Mouse (Mus musculus): ENCODE measurements around the gene Gdf11. TPM values are rescaled to one million over a fixed set of nuclear protein-coding genes. Genes with fewer than 3 reads are reported as not detected.

The Gdf11 gene
- polyA plus RNA-seq, 1 experiment, result 3.6 TPM

DNA sequence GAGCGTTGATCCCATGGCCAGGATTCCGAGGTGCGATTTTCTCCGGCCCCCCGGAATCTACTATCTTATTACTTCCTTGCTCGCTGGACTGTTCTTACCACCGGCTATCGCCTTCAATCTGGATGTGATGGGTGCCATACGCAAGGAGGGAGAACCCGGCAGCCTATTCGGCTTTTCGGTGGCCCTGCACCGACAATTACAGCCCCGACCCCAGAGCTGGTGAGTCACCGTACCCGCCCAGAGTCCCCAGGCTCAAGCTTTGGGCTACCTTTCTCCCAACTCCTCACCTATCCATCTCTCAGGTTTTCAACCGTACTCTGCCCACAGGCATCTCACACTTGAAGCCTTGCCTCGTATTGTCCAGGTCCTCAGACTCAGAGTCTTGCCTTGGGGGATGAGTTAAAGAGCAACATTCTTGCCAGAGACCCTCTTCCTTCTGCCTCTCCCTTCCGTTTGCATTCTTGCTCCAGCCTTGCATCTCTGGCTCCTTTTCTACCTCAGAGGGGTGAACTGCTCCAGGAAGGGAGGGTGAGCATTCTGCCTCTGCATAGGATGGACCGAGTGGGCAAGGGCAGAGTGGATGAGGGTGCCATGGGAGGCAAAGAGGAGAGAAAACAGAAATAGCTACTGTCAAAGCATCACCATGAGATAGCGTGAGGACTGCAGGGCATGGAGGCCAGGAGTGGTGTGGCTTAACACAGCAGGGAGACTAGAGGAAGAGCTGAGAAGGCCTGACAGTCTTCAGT lies 42.6 kb upstream of the Gdf11 start:
- TF ChIP-seq CTCF (IDR thresholded peaks at IDR 0.05; ENCODE audit: control insufficient read depth, insufficient read depth, low read length) (no peak), POLR2A (IDR thresholded peaks at IDR 0.05; ENCODE audit: borderline replicate concordance, control insufficient read depth, low read depth, low read length) (no peak)
- H3K4me3 ChIP-seq (replicated peaks; ENCODE audit: control insufficient read depth, low read depth, low read length), result no peak overlapping the region
- no peaks in the 10 kb centered on the region for H3K4me1 ChIP-seq (ENCODE audit: control insufficient read depth, insufficient read depth, low read length)
- 8% methylated on average over 21 of the region's 21 CpGs for WGBS
- no peak overlapping the region for H3K27ac ChIP-seq (ENCODE audit: control insufficient read depth, insufficient read depth, low read depth, low read length, poor library complexity)

- no peaks in the 10 kb centered on the region for H3K4me1 ChIP-seq (ENCODE audit: control insufficient read depth, insufficient read depth, low read length)
Observed at GRCm38 (mm10) chr10:128933574-128933973, 42.1 kb upstream of the Gdf11 start, which contains the start of gene Itga7. Gene Itga7, plus strand, starts transcription at chr10:128933818.

DNA sequence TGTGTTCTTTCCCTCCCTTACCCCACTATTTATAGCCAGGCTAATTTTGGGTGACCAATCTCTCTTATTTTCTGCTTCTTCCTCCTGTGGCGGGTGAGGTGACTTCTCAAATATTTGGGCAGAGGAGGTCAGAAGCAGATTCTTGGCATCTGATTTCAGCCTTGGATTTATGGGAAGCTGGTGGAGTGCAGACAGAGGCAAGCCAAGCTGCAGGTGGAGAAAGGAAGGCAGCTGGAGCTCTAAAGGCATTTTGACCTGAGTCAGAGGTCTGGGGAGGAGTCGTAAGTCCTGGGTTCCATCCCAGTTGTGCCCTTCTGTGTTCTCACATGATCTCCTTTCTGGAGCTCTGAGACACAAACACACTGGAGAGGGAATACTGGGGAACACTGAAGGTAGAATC lies 39.9 kb upstream of the Gdf11 start:
- WGBS, result 41% methylated on average over 2 of the region's 2 CpGs
- no peak overlapping the region for H3K27ac ChIP-seq (ENCODE audit: control insufficient read depth, insufficient read depth, low read depth, low read length, poor library complexity)
- no peak overlapping the region for H3K4me3 ChIP-seq (replicated peaks; ENCODE audit: control insufficient read depth, low read depth, low read length)
- no peak for TF ChIP-seq POLR2A (IDR thresholded peaks at IDR 0.05; ENCODE audit: borderline replicate concordance, control insufficient read depth, low read depth, low read length)
- TF ChIP-seq CTCF (IDR thresholded peaks at IDR 0.05; ENCODE audit: control insufficient read depth, insufficient read depth, low read length), result no peak
- H3K4me1 ChIP-seq (ENCODE audit: control insufficient read depth, insufficient read depth, low read length), result no peaks in the 10 kb centered on the region

More at GRCm38 (mm10) chr10:128933574-128933973, 42.1 kb upstream of the Gdf11 start, which contains the start of gene Itga7:
- Histone ChIP-seq H3K4me3 (replicated peaks; ENCODE audit: control insufficient read depth, low read depth, low read length) (no peak within 1 kb of the TSS), H3K27ac (ENCODE audit: control insufficient read depth, insufficient read depth, low read depth, low read length, poor library complexity) (no peak within 1 kb of the TSS)
- 2% methylated on average over 26 of the region's 26 CpGs for WGBS
- TF ChIP-seq POLR2A (IDR thresholded peaks at IDR 0.05; ENCODE audit: borderline replicate concordance, control insufficient read depth, low read depth, low read length) (no peak), CTCF (IDR thresholded peaks at IDR 0.05; ENCODE audit: control insufficient read depth, insufficient read depth, low read length) (no peak)

GRCm38 (mm10) chr10:128929638-128930378 lies 38.3 kb upstream of the Gdf11 start:
- H3K4me1 ChIP-seq (ENCODE audit: control insufficient read depth, insufficient read depth, low read length), result no peaks in the 10 kb centered on the region
- no peak overlapping the region for H3K27ac ChIP-seq (ENCODE audit: control insufficient read depth, insufficient read depth, low read depth, low read length, poor library complexity)
- WGBS, result 81% methylated on average over 7 of the region's 7 CpGs
- TF ChIP-seq POLR2A (IDR thresholded peaks at IDR 0.05; ENCODE audit: borderline replicate concordance, control insufficient read depth, low read depth, low read length), result no peak
- H3K4me3 ChIP-seq (replicated peaks; ENCODE audit: control insufficient read depth, low read depth, low read length), result no peak overlapping the region

DNA sequence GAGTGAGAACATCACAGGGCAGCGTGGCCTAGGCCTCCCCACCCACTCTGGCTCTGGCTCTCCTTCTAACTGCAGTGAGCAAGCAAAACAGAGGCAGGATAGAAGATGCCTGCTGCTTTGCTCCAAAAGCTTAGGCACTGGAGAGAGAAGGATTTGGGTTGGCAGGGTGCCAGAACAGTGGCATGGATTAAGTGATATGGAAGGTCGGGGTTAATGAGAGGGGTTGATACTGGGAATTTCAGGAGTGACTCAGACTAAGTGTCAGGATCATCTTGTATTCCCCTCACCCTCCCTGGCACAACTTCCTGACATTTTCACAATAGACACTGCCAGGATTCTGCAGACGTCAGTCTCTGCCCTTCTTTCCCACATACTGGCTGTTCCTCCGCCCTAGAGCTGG lies 36.8 kb upstream of the Gdf11 start:
- no peak for TF ChIP-seq POLR2A (IDR thresholded peaks at IDR 0.05; ENCODE audit: borderline replicate concordance, control insufficient read depth, low read depth, low read length)
- TF ChIP-seq CTCF (IDR thresholded peaks at IDR 0.05; ENCODE audit: control insufficient read depth, insufficient read depth, low read length), result no peak
- 68% methylated on average over 4 of the region's 4 CpGs for WGBS
- H3K4me3 ChIP-seq (replicated peaks; ENCODE audit: control insufficient read depth, low read depth, low read length), result no peak overlapping the region
- H3K4me1 ChIP-seq (ENCODE audit: control insufficient read depth, insufficient read depth, low read length), result peaks cover 1% of the 10 kb centered on the region; the same call in 1 of the 2 replicates
- no peak overlapping the region for H3K27ac ChIP-seq (ENCODE audit: control insufficient read depth, insufficient read depth, low read depth, low read length, poor library complexity)

- TF ChIP-seq POLR2A (IDR thresholded peaks at IDR 0.05; ENCODE audit: borderline replicate concordance, control insufficient read depth, low read depth, low read length) (no peak), CTCF (IDR thresholded peaks at IDR 0.05; ENCODE audit: control insufficient read depth, insufficient read depth, low read length) (no peak)
- 37% methylated on average over 9 of the region's 9 CpGs for WGBS
- peak within 1 kb of the TSS; percentile 90 for H3K4me3 ChIP-seq (replicated peaks; ENCODE audit: control insufficient read depth, low read depth, low read length)
- H3K27ac ChIP-seq (ENCODE audit: control insufficient read depth, insufficient read depth, low read depth, low read length, poor library complexity), result peak within 1 kb of the TSS; percentile 94
- peaks cover 1% of the 10 kb centered on the region; the same call in 1 of the 2 replicates for H3K4me1 ChIP-seq (ENCODE audit: control insufficient read depth, insufficient read depth, low read length)
Observed at GRCm38 (mm10) chr10:128923935-128924334, 32.4 kb upstream of the Gdf11 start, which contains the start of gene Bloc1s1. Gene Bloc1s1, minus strand, starts transcription at chr10:128924035.

DNA sequence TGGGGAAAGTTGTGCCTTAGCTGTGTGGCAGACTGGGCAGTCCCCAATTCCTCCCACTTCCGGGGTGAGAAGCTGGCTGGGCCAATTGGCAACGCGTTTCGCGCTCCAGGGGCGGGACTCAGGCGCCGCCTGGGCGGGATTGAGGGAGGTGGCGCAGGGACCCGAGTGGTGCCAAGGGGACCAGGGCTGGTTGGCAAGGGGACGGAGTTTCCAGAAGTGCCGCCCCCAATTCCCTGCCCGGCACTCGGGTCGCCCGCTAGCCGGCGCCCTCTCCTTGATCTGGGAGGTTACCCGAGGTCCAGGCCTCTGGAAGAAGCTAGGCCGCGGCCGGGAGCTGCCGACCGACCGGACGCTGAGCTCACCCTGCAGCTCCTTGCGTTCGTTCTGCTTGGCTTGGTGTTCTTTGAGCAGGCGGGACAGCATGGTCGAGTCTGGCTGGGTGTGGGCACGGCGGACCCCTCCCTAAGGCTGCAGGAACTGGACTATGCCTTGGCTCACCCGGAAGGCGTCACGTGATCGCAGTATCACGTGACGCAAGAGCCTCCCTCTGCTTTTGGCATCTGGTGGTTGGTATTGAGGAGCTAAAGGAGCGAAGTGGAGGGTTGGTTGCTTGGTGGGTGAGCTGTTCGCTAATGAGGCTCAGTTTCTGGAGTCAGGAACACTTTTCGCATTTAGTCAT lies 31.6 kb upstream of the Gdf11 start:
- peak overlapping the region; percentile 94 for H3K27ac ChIP-seq (ENCODE audit: control insufficient read depth, insufficient read depth, low read depth, low read length, poor library complexity)
- peaks cover 1% of the 10 kb centered on the region; the same call in 1 of the 2 replicates for H3K4me1 ChIP-seq (ENCODE audit: control insufficient read depth, insufficient read depth, low read length)
- H3K4me3 ChIP-seq (replicated peaks; ENCODE audit: control insufficient read depth, low read depth, low read length), result peak overlapping the region; percentile 90
- TF ChIP-seq CTCF (IDR thresholded peaks at IDR 0.05; ENCODE audit: control insufficient read depth, insufficient read depth, low read length) (no peak), POLR2A (IDR thresholded peaks at IDR 0.05; ENCODE audit: borderline replicate concordance, control insufficient read depth, low read depth, low read length) (peak; percentile 60; the same call in 1 of the 2 replicates)
- WGBS, result under 1% methylated on average over 42 of the region's 42 CpGs

DNA sequence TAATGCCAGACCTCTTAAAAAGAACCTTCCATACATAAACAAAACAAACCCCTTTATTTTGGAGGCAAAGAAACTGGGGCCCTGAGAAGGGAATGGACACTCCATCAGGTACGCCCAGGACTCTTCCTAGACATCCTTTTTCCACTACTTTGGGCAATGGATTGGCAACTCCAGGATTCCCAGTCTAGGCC lies 31.2 kb upstream of the Gdf11 start, which contains the start of gene Rdh5:
Rdh5 (minus strand) TSS at position 67 of the 191 bp plus-strand sequence.
- no peak for TF ChIP-seq POLR2A (IDR thresholded peaks at IDR 0.05; ENCODE audit: borderline replicate concordance, control insufficient read depth, low read depth, low read length)
- no peak for TF ChIP-seq CTCF (IDR thresholded peaks at IDR 0.05; ENCODE audit: control insufficient read depth, insufficient read depth, low read length)
- WGBS, result 25% methylated on average over 1 of the region's 1 CpGs
- H3K4me3 ChIP-seq (replicated peaks; ENCODE audit: control insufficient read depth, low read depth, low read length), result peak within 1 kb of the TSS; percentile 90
- peak within 1 kb of the TSS; percentile 94 for H3K27ac ChIP-seq (ENCODE audit: control insufficient read depth, insufficient read depth, low read depth, low read length, poor library complexity)
- H3K4me1 ChIP-seq (ENCODE audit: control insufficient read depth, insufficient read depth, low read length), result peaks cover 1% of the 10 kb centered on the region; the same call in 1 of the 2 replicates
